Mouse (Mus musculus): ENCODE measurements around the gene Spag9. TPM values are rescaled to one million over a fixed set of nuclear protein-coding genes. Genes with fewer than 3 reads are reported as not detected.

The Spag9 gene
- polyA plus RNA-seq, 1 experiment = 93.3 TPM

DNA sequence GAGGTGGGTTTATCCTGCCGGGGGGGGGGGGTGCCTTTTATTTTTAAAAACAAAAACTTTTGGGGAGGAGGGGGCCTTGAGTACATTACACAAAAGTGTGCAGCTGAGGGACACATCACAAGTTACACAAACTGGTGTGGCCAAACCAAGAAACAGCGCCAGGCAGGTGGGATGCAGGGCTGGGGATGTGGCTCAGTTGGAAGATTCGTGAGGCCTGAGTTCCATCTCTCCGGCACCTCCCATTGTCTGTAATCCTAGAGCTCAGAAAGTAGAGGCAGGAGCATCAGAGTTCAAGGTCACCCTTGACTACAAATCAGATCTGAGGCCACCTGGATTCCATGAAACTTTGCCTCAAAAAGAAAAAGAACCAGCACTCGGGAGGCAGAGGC lies 143.3 kb downstream of the Spag9 start:
- Histone ChIP-seq H3K4me1 (ENCODE audit: control insufficient read depth, insufficient read depth, low read length) (peaks cover 39% of the 10 kb centered on the region), H3K4me3 (ENCODE audit: insufficient read depth, low read depth, low read length) (no peak overlapping the region), H3K27ac (ENCODE audit: insufficient read depth, low read depth, low read length) (no peak overlapping the region)
- TF ChIP-seq CTCF (IDR thresholded peaks at IDR 0.05; ENCODE audit: insufficient read depth, low read depth, low read length) = no peak
- no peak for TF ChIP-seq POLR2A (IDR thresholded peaks at IDR 0.05; ENCODE audit: insufficient read depth, low read depth, low read length)
- 95% methylated on average over 5 of the region's 5 CpGs for WGBS

- H3K27ac ChIP-seq (ENCODE audit: insufficient read depth, low read depth, low read length) = no peak overlapping the region
- no peak overlapping the region for H3K4me3 ChIP-seq (ENCODE audit: insufficient read depth, low read depth, low read length)
- TF ChIP-seq CTCF (IDR thresholded peaks at IDR 0.05; ENCODE audit: insufficient read depth, low read depth, low read length) (no peak), POLR2A (IDR thresholded peaks at IDR 0.05; ENCODE audit: insufficient read depth, low read depth, low read length) (no peak)
- WGBS = 91% methylated on average over 3 of the region's 3 CpGs
- peaks cover 39% of the 10 kb centered on the region for H3K4me1 ChIP-seq (ENCODE audit: control insufficient read depth, insufficient read depth, low read length)
Observed at GRCm38 (mm10) chr11:94140540-94140939, 144.6 kb downstream of the Spag9 start.

GRCm38 (mm10) chr11:94141564-94141963 lies 145.7 kb downstream of the Spag9 start:
- 73% methylated on average over 3 of the region's 3 CpGs for WGBS
- H3K4me3 ChIP-seq (ENCODE audit: insufficient read depth, low read depth, low read length) = no peak overlapping the region
- no peak for TF ChIP-seq POLR2A (IDR thresholded peaks at IDR 0.05; ENCODE audit: insufficient read depth, low read depth, low read length)
- TF ChIP-seq CTCF (IDR thresholded peaks at IDR 0.05; ENCODE audit: insufficient read depth, low read depth, low read length) = no peak
- peaks cover 42% of the 10 kb centered on the region for H3K4me1 ChIP-seq (ENCODE audit: control insufficient read depth, insufficient read depth, low read length)
- no peak overlapping the region for H3K27ac ChIP-seq (ENCODE audit: insufficient read depth, low read depth, low read length)

GRCm38 (mm10) chr11:94143336-94143735 lies 147.4 kb downstream of the Spag9 start:
- TF ChIP-seq POLR2A (IDR thresholded peaks at IDR 0.05; ENCODE audit: insufficient read depth, low read depth, low read length) (no peak), CTCF (IDR thresholded peaks at IDR 0.05; ENCODE audit: insufficient read depth, low read depth, low read length) (no peak)
- H3K4me1 ChIP-seq (ENCODE audit: control insufficient read depth, insufficient read depth, low read length) = peaks cover 30% of the 10 kb centered on the region
- WGBS = 83% methylated on average over 2 of the region's 2 CpGs
- no peak overlapping the region for H3K27ac ChIP-seq (ENCODE audit: insufficient read depth, low read depth, low read length)
- no peak overlapping the region for H3K4me3 ChIP-seq (ENCODE audit: insufficient read depth, low read depth, low read length)

GRCm38 (mm10) chr11:94144771-94145539 lies 149.1 kb downstream of the Spag9 start:
- TF ChIP-seq CTCF (IDR thresholded peaks at IDR 0.05; ENCODE audit: insufficient read depth, low read depth, low read length) = no peak
- TF ChIP-seq POLR2A (IDR thresholded peaks at IDR 0.05; ENCODE audit: insufficient read depth, low read depth, low read length) = no peak
- peaks cover 31% of the 10 kb centered on the region for H3K4me1 ChIP-seq (ENCODE audit: control insufficient read depth, insufficient read depth, low read length)
- WGBS = 39% methylated on average over 11 of the region's 11 CpGs
- H3K4me3 ChIP-seq (ENCODE audit: insufficient read depth, low read depth, low read length) = no peak overlapping the region
- peak overlapping the region; percentile 77 for H3K27ac ChIP-seq (ENCODE audit: insufficient read depth, low read depth, low read length)

DNA sequence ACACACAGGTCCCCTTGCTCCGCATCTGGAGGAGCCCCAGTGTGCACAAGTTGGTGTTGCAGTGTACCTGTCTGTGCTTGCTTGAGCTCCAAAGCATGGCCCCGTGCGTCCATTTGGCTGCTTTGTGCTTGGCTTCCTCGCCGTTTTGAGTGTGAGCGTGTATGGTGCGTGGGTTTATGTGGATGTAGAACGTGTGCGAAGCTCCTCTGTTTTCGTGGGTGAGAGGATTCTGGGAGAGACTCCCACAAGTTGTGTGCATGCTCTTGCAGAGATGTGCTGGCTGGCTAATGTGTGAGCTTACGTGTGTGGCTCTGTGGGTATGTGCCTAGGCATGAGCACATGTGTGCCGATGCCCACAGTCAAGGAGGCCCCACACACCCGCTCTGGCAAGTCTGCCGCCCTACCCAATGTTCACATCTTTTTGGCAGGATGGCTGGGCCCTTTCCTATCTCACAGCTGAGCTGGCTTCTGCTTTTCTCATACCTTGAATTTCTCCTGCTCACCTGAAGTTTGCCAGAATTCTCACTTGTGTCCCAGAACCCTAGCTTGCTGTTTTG lies 150.2 kb downstream of the Spag9 start:
- Histone ChIP-seq H3K27ac (ENCODE audit: insufficient read depth, low read depth, low read length) (0 out of 2 replicates have a peak overlapping the region, but pooled peaks have one; percentile 77), H3K4me3 (ENCODE audit: insufficient read depth, low read depth, low read length) (no peak overlapping the region), H3K4me1 (ENCODE audit: control insufficient read depth, insufficient read depth, low read length) (peaks cover 42% of the 10 kb centered on the region)
- TF ChIP-seq POLR2A (IDR thresholded peaks at IDR 0.05; ENCODE audit: insufficient read depth, low read depth, low read length) = no peak
- TF ChIP-seq CTCF (IDR thresholded peaks at IDR 0.05; ENCODE audit: insufficient read depth, low read depth, low read length) = no peak
- 84% methylated on average over 14 of the region's 14 CpGs for WGBS

GRCm38 (mm10) chr11:94146733-94147485 lies 151.0 kb downstream of the Spag9 start:
- Histone ChIP-seq H3K4me1 (ENCODE audit: control insufficient read depth, insufficient read depth, low read length) (peaks cover 40% of the 10 kb centered on the region), H3K27ac (ENCODE audit: insufficient read depth, low read depth, low read length) (no peak overlapping the region), H3K4me3 (ENCODE audit: insufficient read depth, low read depth, low read length) (no peak overlapping the region)
- TF ChIP-seq POLR2A (IDR thresholded peaks at IDR 0.05; ENCODE audit: insufficient read depth, low read depth, low read length) (no peak), CTCF (IDR thresholded peaks at IDR 0.05; ENCODE audit: insufficient read depth, low read depth, low read length) (no peak)
- 91% methylated on average over 11 of the region's 11 CpGs for WGBS

DNA sequence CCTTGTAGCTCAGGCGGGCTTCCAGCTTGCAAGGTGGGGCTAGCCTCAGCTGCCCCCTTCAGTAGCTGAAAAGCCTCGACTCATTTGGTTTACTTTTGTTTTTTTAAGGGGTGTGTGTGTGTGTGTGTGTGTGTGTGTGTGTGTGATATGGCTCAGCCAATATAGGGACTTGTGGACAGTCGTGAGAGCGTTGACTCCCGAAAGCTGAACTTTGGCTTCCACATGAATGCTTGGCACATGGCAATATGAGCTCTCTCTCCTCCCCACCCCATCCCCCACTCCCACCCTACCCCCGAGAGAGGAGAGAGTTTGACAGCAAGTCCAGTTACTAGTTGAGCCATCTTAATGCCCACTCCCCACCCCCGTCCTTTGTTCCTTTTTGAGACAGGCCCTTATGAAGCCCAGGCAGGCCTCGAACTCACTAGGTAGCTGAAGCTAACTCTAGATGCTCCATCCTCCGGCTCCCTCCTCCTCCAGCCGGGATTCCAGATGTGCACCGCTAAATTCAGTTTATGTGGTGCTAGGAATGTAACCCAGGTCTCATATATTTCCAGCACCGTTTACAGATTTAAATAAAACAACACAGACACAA lies 152.3 kb downstream of the Spag9 start:
- Histone ChIP-seq H3K4me3 (ENCODE audit: insufficient read depth, low read depth, low read length) (no peak overlapping the region), H3K4me1 (ENCODE audit: control insufficient read depth, insufficient read depth, low read length) (peaks cover 40% of the 10 kb centered on the region), H3K27ac (ENCODE audit: insufficient read depth, low read depth, low read length) (no peak overlapping the region)
- 61% methylated on average over 12 of the region's 12 CpGs for WGBS
- TF ChIP-seq POLR2A (IDR thresholded peaks at IDR 0.05; ENCODE audit: insufficient read depth, low read depth, low read length) (no peak), CTCF (IDR thresholded peaks at IDR 0.05; ENCODE audit: insufficient read depth, low read depth, low read length) (no peak)
